Mouse (Mus musculus): ENCODE results near the gene Vps53. TPM values are rescaled to one million over a fixed set of nuclear protein-coding genes. Genes with fewer than 3 reads are reported as not detected.

Vps53 gene
- polyA plus RNA-seq, 1 experiment = not detected

- WGBS = 2% methylated on average over 28 of the region's 28 CpGs
- H3K27ac ChIP-seq (ENCODE audit: insufficient read depth, low read depth, low read length) = no peak overlapping the region
- H3K4me3 ChIP-seq (ENCODE audit: insufficient read depth, low read depth, low read length) = peak overlapping the region; percentile 86
- H3K4me1 ChIP-seq (ENCODE audit: control insufficient read depth, insufficient read depth, low read length) = peaks cover 4% of the 10 kb centered on the region; the same call in 1 of the 2 replicates
- TF ChIP-seq CTCF (IDR thresholded peaks at IDR 0.05; ENCODE audit: insufficient read depth, low read depth, low read length) (no peak), POLR2A (IDR thresholded peaks at IDR 0.05; ENCODE audit: insufficient read depth, low read depth, low read length) (no peak)
Measured at GRCm38 (mm10) chr11:76178726-76179494, 537 bp downstream of the Vps53 start.

- Histone ChIP-seq H3K27ac (ENCODE audit: insufficient read depth, low read depth, low read length) (no peak overlapping the region), H3K4me3 (ENCODE audit: insufficient read depth, low read depth, low read length) (no peak overlapping the region), H3K4me1 (ENCODE audit: control insufficient read depth, insufficient read depth, low read length) (peaks cover 2% of the 10 kb centered on the region; the same call in 1 of the 2 replicates)
- WGBS = 78% methylated on average over 5 of the region's 5 CpGs
- TF ChIP-seq CTCF (IDR thresholded peaks at IDR 0.05; ENCODE audit: insufficient read depth, low read depth, low read length) = no peak
- TF ChIP-seq POLR2A (IDR thresholded peaks at IDR 0.05; ENCODE audit: insufficient read depth, low read depth, low read length) = no peak
Measured at GRCm38 (mm10) chr11:76170207-76170606, 9.2 kb downstream of the Vps53 start.

- Histone ChIP-seq H3K27ac (ENCODE audit: insufficient read depth, low read depth, low read length) (no peak overlapping the region), H3K4me3 (ENCODE audit: insufficient read depth, low read depth, low read length) (no peak overlapping the region), H3K4me1 (ENCODE audit: control insufficient read depth, insufficient read depth, low read length) (peaks cover 2% of the 10 kb centered on the region; the same call in 1 of the 2 replicates)
- 60% methylated on average over 3 of the region's 3 CpGs for WGBS
- no peak for TF ChIP-seq POLR2A (IDR thresholded peaks at IDR 0.05; ENCODE audit: insufficient read depth, low read depth, low read length)
- no peak for TF ChIP-seq CTCF (IDR thresholded peaks at IDR 0.05; ENCODE audit: insufficient read depth, low read depth, low read length)
Measured at GRCm38 (mm10) chr11:76168976-76169375, 10.5 kb downstream of the Vps53 start.

GRCm38 (mm10) chr11:76167079-76167765 is 12.2 kb downstream of the Vps53 start:
- H3K27ac ChIP-seq (ENCODE audit: insufficient read depth, low read depth, low read length) = no peak overlapping the region
- peaks cover 2% of the 10 kb centered on the region; the same call in 1 of the 2 replicates for H3K4me1 ChIP-seq (ENCODE audit: control insufficient read depth, insufficient read depth, low read length)
- WGBS = 20% methylated on average over 5 of the region's 5 CpGs
- TF ChIP-seq POLR2A (IDR thresholded peaks at IDR 0.05; ENCODE audit: insufficient read depth, low read depth, low read length) = no peak
- no peak for TF ChIP-seq CTCF (IDR thresholded peaks at IDR 0.05; ENCODE audit: insufficient read depth, low read depth, low read length)
- H3K4me3 ChIP-seq (ENCODE audit: insufficient read depth, low read depth, low read length) = no peak overlapping the region

- WGBS = 74% methylated on average over 4 of the region's 4 CpGs
- TF ChIP-seq CTCF (IDR thresholded peaks at IDR 0.05; ENCODE audit: insufficient read depth, low read depth, low read length) (no peak), POLR2A (IDR thresholded peaks at IDR 0.05; ENCODE audit: insufficient read depth, low read depth, low read length) (no peak)
- no peak overlapping the region for H3K27ac ChIP-seq (ENCODE audit: insufficient read depth, low read depth, low read length)
Measured at GRCm38 (mm10) chr11:76166657-76167056, 12.8 kb downstream of the Vps53 start.

GRCm38 (mm10) chr11:76160251-76160650 is 19.2 kb downstream of the Vps53 start:
- 61% methylated on average over 6 of the region's 6 CpGs for WGBS
- H3K4me3 ChIP-seq (ENCODE audit: insufficient read depth, low read depth, low read length) = no peak overlapping the region
- H3K4me1 ChIP-seq (ENCODE audit: control insufficient read depth, insufficient read depth, low read length) = no peaks in the 10 kb centered on the region
- TF ChIP-seq POLR2A (IDR thresholded peaks at IDR 0.05; ENCODE audit: insufficient read depth, low read depth, low read length) = no peak
- no peak for TF ChIP-seq CTCF (IDR thresholded peaks at IDR 0.05; ENCODE audit: insufficient read depth, low read depth, low read length)
- H3K27ac ChIP-seq (ENCODE audit: insufficient read depth, low read depth, low read length) = no peak overlapping the region

More at GRCm38 (mm10) chr11:76166657-76167056, 12.8 kb downstream of the Vps53 start:
- H3K4me1 ChIP-seq (ENCODE audit: control insufficient read depth, insufficient read depth, low read length) = peaks cover 2% of the 10 kb centered on the region; the same call in 1 of the 2 replicates
- H3K4me3 ChIP-seq (ENCODE audit: insufficient read depth, low read depth, low read length) = no peak overlapping the region

GRCm38 (mm10) chr11:76158375-76158774 is 21.1 kb downstream of the Vps53 start:
- 84% methylated on average over 2 of the region's 2 CpGs for WGBS
- H3K4me1 ChIP-seq (ENCODE audit: control insufficient read depth, insufficient read depth, low read length) = no peaks in the 10 kb centered on the region
- no peak overlapping the region for H3K27ac ChIP-seq (ENCODE audit: insufficient read depth, low read depth, low read length)
- TF ChIP-seq CTCF (IDR thresholded peaks at IDR 0.05; ENCODE audit: insufficient read depth, low read depth, low read length) (no peak), POLR2A (IDR thresholded peaks at IDR 0.05; ENCODE audit: insufficient read depth, low read depth, low read length) (no peak)
- no peak overlapping the region for H3K4me3 ChIP-seq (ENCODE audit: insufficient read depth, low read depth, low read length)

- no peak for TF ChIP-seq POLR2A (IDR thresholded peaks at IDR 0.05; ENCODE audit: insufficient read depth, low read depth, low read length)
- no peak for TF ChIP-seq CTCF (IDR thresholded peaks at IDR 0.05; ENCODE audit: insufficient read depth, low read depth, low read length)
- WGBS = 84% methylated on average over 2 of the region's 2 CpGs
- no peak overlapping the region for H3K27ac ChIP-seq (ENCODE audit: insufficient read depth, low read depth, low read length)
- no peak overlapping the region for H3K4me3 ChIP-seq (ENCODE audit: insufficient read depth, low read depth, low read length)
- no peaks in the 10 kb centered on the region for H3K4me1 ChIP-seq (ENCODE audit: control insufficient read depth, insufficient read depth, low read length)
Measured at GRCm38 (mm10) chr11:76154861-76155260, 24.6 kb downstream of the Vps53 start.

GRCm38 (mm10) chr11:76154200-76154599 is 25.2 kb downstream of the Vps53 start:
- Histone ChIP-seq H3K4me3 (ENCODE audit: insufficient read depth, low read depth, low read length) (no peak overlapping the region), H3K4me1 (ENCODE audit: control insufficient read depth, insufficient read depth, low read length) (no peaks in the 10 kb centered on the region), H3K27ac (ENCODE audit: insufficient read depth, low read depth, low read length) (no peak overlapping the region)
- TF ChIP-seq CTCF (IDR thresholded peaks at IDR 0.05; ENCODE audit: insufficient read depth, low read depth, low read length) = no peak
- no peak for TF ChIP-seq POLR2A (IDR thresholded peaks at IDR 0.05; ENCODE audit: insufficient read depth, low read depth, low read length)
- 94% methylated on average over 2 of the region's 2 CpGs for WGBS
